Mouse (Mus musculus) layer of hippocampus, postnatal 10 days (tissue): ENCODE results near the gene Pde3b. TPM values are rescaled to one million over a fixed set of nuclear protein-coding genes. Genes with fewer than 3 reads are reported as not detected.

Source experiments
- total RNA-seq, 2 experiments: library from RNA; stranded (reverse); gene quantifications; 2 replicates each; pipeline ENCODE4 v1.2.3; 2021

The Pde3b gene
- total RNA-seq, 2 experiments from 2014 or later, result 10.5 to 13.0 TPM

Other genes starting within 250 kb of the Pde3b start
- gene Copb1, start 160.6 kb upstream of the Pde3b start, total RNA-seq, result 10 to 100 TPM; 69.2 to 70.5 TPM
- gene Psma1, start 139.2 kb upstream of the Pde3b start, total RNA-seq, result 100 to 1,000 TPM; 142 to 143 TPM
- 1 to 10 TPM; 1.2 to 1.6 TPM for gene Cyp2r1, start 147.7 kb downstream of the Pde3b start, total RNA-seq
- 1 to 10 TPM; 1.7 to 2.5 TPM for gene Calca, start 221.1 kb downstream of the Pde3b start, total RNA-seq